Mouse (Mus musculus) monocyte, adult 2 months (primary cell): Measurements from ENCODE around the gene Trappc5.

ENCODE experiments used
- DNase-seq, 2 experiments: peaks; one replicate each; pipeline ENCODE4 v3.0.0; 2022; ENCODE audit warnings: low spot score in 2 of 2, low read depth in 1 of 2

The Trappc5 gene

DNA sequence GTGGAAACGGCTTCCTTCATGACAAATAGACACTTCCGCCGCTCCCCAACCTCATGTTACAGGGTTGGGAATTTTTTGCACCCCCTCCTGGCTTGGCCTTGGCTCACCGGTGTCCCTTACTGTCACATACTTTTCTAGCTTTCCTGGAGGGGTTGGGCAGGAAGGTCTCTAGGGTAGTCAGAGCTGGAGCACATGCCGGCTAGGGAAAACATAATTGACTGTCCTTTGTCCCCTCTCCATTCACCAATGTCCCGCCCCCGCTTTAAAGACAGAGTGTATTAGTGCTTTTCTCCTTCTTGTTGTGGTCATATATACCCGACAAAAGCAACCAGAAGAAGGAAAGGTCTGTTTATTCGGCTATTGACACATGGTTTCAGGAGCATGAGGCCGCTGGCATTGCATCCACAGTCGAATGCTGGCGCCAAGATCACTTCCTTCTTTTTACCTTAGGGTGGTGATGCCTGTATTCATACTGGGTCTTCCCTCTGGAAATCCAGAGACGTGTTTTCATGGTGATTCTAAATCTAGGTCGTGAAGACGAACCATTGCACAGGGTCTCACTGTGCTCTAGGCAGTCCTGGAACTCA, 987 bp downstream of the Trappc5 start:
- no peak for DNase-seq

DNA sequence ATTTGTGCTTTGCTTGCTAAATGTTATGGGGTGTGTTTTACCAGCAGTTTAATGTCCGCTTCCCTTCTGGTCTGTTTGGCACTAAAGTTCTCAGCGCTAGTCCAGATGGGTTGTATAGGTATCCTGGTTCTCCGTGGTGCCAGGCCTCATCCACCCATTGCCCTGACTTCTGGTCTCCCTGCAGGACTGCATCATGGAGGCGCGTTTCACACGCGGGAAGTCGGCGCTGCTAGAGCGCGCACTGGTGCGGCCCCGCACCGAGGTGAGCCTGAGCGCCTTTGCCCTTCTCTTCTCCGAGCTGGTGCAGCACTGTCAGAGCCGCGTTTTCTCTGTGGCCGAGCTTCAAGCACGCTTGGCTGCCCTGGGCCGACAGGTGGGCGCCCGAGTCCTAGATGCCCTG, 2.7 kb downstream of the Trappc5 start:
- no peak for DNase-seq

- no peak for DNase-seq
Observed at GRCm38 (mm10) chr8:3679236-3679635, 3.1 kb downstream of the Trappc5 start.

- DNase-seq = no peak
Observed at GRCm38 (mm10) chr8:3679656-3680055, 3.6 kb downstream of the Trappc5 start.

DNA sequence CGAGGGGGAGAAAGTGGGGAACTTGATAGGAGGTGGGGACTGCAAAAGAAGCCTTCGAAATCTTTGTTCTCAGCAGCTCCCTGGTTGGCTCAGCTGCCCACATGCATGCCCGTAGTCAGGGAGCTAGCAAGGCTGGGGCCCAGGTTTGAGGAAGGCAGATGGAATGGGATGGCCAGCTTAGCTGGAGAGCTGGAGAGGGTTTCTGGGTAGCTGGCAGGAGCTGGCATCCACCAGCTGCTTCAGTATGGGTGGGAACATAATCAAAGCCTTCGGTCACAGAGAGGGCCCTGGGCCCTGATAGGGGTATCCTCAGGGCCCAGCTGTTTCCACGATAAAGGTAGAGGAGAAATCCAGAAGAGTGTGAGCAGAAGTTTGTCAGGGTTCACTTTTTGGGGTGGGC, 6.3 kb downstream of the Trappc5 start:
- DNase-seq = no peak

- no peak for DNase-seq
Observed at GRCm38 (mm10) chr8:3683408-3684176, 7.5 kb downstream of the Trappc5 start.

DNA sequence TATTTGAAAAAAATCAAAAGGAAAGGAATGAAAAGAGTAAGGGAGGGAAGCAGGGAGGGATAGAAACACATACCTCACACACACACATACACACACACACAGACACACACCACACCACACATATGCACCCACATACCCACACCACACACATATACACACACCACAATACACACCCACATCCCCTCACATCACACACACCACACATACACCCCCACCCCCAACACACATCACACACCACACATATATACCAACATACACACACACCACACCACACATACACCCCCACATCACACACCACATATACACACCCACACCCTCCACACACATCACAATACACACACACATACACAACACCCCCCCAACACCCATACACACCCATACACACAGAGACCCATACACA, 8.4 kb downstream of the Trappc5 start:
- no peak for DNase-seq

DNA sequence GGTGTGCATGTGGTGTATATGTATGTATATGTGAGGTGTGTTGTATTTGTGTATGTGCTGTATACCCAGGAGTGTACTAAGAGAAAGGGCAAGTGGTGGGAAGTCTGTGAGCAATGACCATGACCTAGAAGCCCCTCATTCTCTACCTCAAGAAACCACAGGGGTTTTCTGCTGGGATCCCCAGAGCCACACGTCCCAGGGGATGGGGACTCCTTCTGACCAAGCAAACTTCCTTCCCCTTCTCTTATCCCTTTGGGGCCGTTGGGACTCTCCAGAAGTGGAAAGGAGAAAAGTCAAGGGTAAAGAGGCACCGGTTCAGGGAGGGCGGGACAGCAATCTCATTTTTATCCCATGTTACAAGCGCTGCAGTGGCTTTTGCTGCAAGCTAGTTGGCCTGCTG, 9.3 kb downstream of the Trappc5 start:
- no peak for DNase-seq

- DNase-seq = no peak
Observed at GRCm38 (mm10) chr8:3687537-3687936, 11.4 kb downstream of the Trappc5 start.

DNA sequence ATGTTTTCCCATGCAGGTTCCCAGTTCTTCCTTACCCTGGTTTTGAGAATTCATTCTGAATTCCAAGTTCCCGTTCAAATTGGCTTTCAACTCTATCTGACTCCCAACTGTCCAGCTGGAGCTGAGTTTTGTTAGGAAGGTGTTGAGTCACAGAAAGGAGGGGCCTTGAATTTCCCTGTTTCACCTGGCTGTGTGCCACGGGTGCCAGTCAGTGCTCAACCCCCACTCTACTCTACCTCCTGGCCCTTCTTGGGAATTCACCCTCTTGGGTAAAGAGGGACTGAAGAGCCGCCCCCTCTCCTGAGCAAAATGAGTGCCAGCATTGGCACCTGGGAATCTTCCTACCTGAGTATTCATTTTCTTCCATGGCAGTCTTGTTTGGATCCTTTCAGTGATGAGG, 14.7 kb downstream of the Trappc5 start:
- no peak for DNase-seq

GRCm38 (mm10) chr8:3694121-3694520, 18.0 kb downstream of the Trappc5 start, which contains the start of gene Fcer2a:
TSS of gene Fcer2a (minus strand) at chr8:3694175.
- DNase-seq = no peak

GRCm38 (mm10) chr8:3701491-3701890, 25.4 kb downstream of the Trappc5 start:
- no peak for DNase-seq

GRCm38 (mm10) chr8:3705711-3706110, 29.6 kb downstream of the Trappc5 start:
- no peak for DNase-seq

- DNase-seq = no peak
Observed at GRCm38 (mm10) chr8:3707611-3708010, 31.5 kb downstream of the Trappc5 start.

GRCm38 (mm10) chr8:3710312-3710711, 34.2 kb downstream of the Trappc5 start:
- no peak for DNase-seq

DNA sequence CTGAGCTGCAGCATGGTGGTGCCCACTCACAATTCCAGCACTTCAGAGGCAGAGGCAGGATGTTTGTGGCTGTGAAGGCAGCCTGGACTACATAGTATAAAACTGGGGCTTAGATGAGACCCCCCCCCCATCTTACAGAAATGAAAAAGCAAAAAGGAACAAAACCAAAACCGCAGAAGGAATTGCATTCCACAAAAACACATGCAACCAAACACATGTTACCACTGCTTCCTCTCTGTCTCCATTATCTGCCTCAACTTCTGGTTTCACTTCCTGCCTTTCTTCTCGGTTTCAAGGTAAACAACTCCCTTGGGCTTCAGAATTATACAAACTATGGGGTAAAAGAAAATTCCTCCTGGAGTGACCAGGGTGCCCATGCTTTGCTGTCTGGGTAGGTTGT, 35.5 kb downstream of the Trappc5 start:
- DNase-seq = peak in 1 of 2 experiments; percentile 17

GRCm38 (mm10) chr8:3717321-3717954, 41.3 kb downstream of the Trappc5 start:
- DNase-seq = no peak

GRCm38 (mm10) chr8:3718559-3718958, 42.5 kb downstream of the Trappc5 start:
- DNase-seq = peak; percentile 54 to 69

DNA sequence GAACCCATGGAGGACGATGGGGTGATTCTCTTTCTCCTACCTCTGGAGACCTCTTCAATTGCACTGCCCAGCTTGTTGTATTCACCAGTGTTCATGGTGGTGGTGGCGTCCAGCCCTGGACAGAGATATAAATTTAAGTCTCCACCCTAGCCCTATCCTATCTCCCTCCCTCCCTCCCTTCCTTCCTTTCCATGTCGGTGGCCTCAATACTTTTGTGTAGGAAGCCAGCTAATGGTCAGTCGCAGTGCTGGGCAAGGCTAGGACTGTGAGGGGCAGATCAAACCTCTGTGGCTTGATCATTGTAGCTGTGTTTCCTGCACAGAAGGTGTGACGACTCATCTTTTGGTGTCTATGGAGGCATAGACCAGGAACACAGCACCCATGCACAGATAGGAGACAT, 44.5 kb downstream of the Trappc5 start, which contains the start of gene Clec4g:
Gene Clec4g, minus strand, starts transcription at position 101 of the 400 bp plus-strand sequence.
- no peak for DNase-seq

DNA sequence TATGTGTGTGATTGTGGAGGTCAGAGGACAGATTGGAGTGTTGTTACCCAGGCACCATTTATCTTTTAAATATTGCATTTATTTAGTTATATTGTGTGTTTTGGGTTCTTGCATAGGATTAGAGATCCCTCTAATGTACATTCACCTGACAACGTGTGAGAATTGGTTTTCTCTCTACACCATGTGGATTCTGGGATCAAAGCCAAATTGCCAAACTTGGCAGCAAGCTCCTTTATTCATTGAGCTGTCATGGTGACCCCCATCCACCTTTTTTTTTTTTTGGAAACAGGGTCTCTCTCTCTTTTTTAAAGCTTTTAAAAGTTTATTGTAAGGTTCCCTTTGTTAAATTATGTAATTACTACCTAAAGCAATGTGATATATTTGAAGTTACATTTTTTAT, 44.9 kb downstream of the Trappc5 start:
- no peak for DNase-seq
